Mouse (Mus musculus) E14TG2a.4 (cell line): Measurements from ENCODE around the gene Trim23.

ENCODE experiments used
- CTCF ChIP-seq: conservative IDR thresholded peaks from 2 replicates; pipeline ENCODE4 v1.5.1; 2014; ENCODE audit warnings: low read length
- NANOG ChIP-seq: IDR thresholded peaks from 2 replicates; pipeline ENCODE4 v1.6.1; 2014; ENCODE audit warnings: borderline replicate concordance, low read length, mixed read lengths

DNA sequence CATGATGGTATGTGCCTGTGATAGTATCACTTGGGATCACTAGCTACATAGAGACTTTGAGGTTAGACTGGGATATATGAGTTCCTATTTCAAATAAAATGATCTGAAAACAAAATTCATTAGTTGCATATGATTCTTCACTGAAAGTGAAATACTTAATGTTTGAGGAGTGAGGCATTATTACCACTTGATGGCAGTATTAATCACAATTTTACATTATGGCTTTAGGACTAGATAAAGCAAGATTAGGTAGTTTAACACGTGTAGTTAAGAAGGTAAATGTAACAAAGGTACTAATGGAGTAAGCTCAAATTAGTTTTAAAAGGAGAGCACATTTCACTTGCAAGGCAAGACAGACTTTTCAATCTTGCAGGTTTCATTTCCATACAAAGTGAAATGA is 25.7 kb downstream of the Trim23 start:
- 0 out of 2 replicates have a peak, but pooled peaks have one; percentile 2 for TF ChIP-seq CTCF
- TF ChIP-seq NANOG, result no peak
